Mouse (Mus musculus) lung, embryonic 16.5 days (tissue): ENCODE results near the gene Gm21985. TPM values are rescaled to one million over a fixed set of nuclear protein-coding genes. Genes with fewer than 3 reads are reported as not detected.

Experiments
- ATAC-seq: fragments of 200-750 bp; cut with Nextera tagmentation; 2 replicates; pipeline ENCODE4 v1.8.0; 2017; ENCODE audit warnings: low read depth, mild to moderate bottlenecking, moderate library complexity
- H3K27ac ChIP-seq: fragments of 300-500 bp; sonication (generic); 2 replicates; pipeline ENCODE4 v1.5.1; 2014; ENCODE audit warnings: mild to moderate bottlenecking, control low read depth, low read length
- H3K27me3 ChIP-seq: fragments of 300-500 bp; sonication (generic); 2 replicates; pipeline ENCODE4 v1.6.1; 2014; ENCODE audit warnings: low read depth, low read length, mixed read lengths; ENCODE audit not compliant: control insufficient read depth, insufficient read depth
- H3K36me3 ChIP-seq: fragments of 300-500 bp; sonication (generic); 2 replicates; pipeline ENCODE4 v1.6.1; 2014; ENCODE audit warnings: low read length; ENCODE audit not compliant: control insufficient read depth, insufficient read depth
- H3K4me1 ChIP-seq: fragments of 300-500 bp; sonication (generic); replicated peaks from 2 replicates; pipeline ENCODE4 v1.6.1; 2014; ENCODE audit warnings: low read length, mixed read lengths; ENCODE audit not compliant: control insufficient read depth, insufficient read depth
- H3K4me2 ChIP-seq: fragments of 300-500 bp; sonication (generic); 2 replicates; pipeline ENCODE4 v1.6.1; 2014; ENCODE audit warnings: low read depth, low read length, control low read depth
- H3K4me3 ChIP-seq: fragments of 300-500 bp; sonication (generic); 2 replicates; pipeline ENCODE4 v1.5.1; 2014; ENCODE audit warnings: mild to moderate bottlenecking, low read length, control low read depth
- H3K9ac ChIP-seq: fragments of 300-500 bp; sonication (generic); 2 replicates; pipeline ENCODE4 v1.6.1; 2014; ENCODE audit warnings: low read length, control low read depth
- H3K9me3 ChIP-seq: fragments of 300-500 bp; sonication (generic); 2 replicates; pipeline ENCODE4 v1.6.1; 2016; ENCODE audit warnings: low read length; ENCODE audit not compliant: control insufficient read depth
- WGBS: fragments of 180-500 bp; shearing (Covaris S2); extraction: QIAGEN DNeasy Blood & Tissue Kit; methylation state at CpG from one replicate; pipeline ENCODE4 v1.1.7; 2014; 5-methylcytosine and 5-hydroxymethylcytosine counted together
- polyA plus RNA-seq: library from polyadenylated mRNA; unstranded; fragments of >200 nt; fragmentation: Nextera tagmentation; extraction: Ambion mirVana; gene quantifications from 2 replicates; pipeline ENCODE4 v1.2.1, GENCODE M21; 2015

The Gm21985 gene
- polyA plus RNA-seq, 1 experiment from 2014 or later: not detected

GRCm38 (mm10) chr2:112261748-112262653 is 4.1 kb upstream of the Gm21985 start, which contains the start of gene Nop10:
Gene Nop10, plus strand, starts transcription at chr2:112261926.
- Histone ChIP-seq H3K9ac (peak within 1 kb of the TSS; percentile 76), H3K4me1 (peaks cover 12% of the 10 kb centered on the region), H3K36me3 (no peaks in the 10 kb centered on the region), H3K4me2 (peak within 1 kb of the TSS; percentile 70), H3K27me3 (no peaks in the 10 kb centered on the region), H3K9me3 (no peaks in the 10 kb centered on the region), H3K27ac (peak within 1 kb of the TSS; percentile 84), H3K4me3 (peak within 1 kb of the TSS; percentile 77)
- WGBS: under 1% methylated on average over 36 of the region's 36 CpGs
- peak; percentile 60 for ATAC-seq

- Histone ChIP-seq H3K36me3 (no peaks in the 10 kb centered on the region), H3K4me1 (peaks cover 14% of the 10 kb centered on the region), H3K9ac (peak overlapping the region; percentile 76), H3K4me3 (peak overlapping the region; percentile 77), H3K27me3 (no peaks in the 10 kb centered on the region), H3K27ac (no peak overlapping the region), H3K9me3 (no peaks in the 10 kb centered on the region), H3K4me2 (peak overlapping the region; percentile 70)
- 23% methylated on average over 4 of the region's 4 CpGs for WGBS
- ATAC-seq: no peak
Observed at GRCm38 (mm10) chr2:112262779-112263295, 3.3 kb upstream of the Gm21985 start.

GRCm38 (mm10) chr2:112264364-112264763 is 1.8 kb upstream of the Gm21985 start:
- H3K9me3 ChIP-seq: no peaks in the 10 kb centered on the region
- H3K4me1 ChIP-seq: peaks cover 14% of the 10 kb centered on the region
- 77% methylated on average over 4 of the region's 4 CpGs for WGBS
- no peak overlapping the region for H3K9ac ChIP-seq
- H3K4me3 ChIP-seq: no peak overlapping the region
- ATAC-seq: no peak
- no peaks in the 10 kb centered on the region for H3K27me3 ChIP-seq
- no peak overlapping the region for H3K27ac ChIP-seq
- H3K4me2 ChIP-seq: no peak overlapping the region
- H3K36me3 ChIP-seq: no peaks in the 10 kb centered on the region

DNA sequence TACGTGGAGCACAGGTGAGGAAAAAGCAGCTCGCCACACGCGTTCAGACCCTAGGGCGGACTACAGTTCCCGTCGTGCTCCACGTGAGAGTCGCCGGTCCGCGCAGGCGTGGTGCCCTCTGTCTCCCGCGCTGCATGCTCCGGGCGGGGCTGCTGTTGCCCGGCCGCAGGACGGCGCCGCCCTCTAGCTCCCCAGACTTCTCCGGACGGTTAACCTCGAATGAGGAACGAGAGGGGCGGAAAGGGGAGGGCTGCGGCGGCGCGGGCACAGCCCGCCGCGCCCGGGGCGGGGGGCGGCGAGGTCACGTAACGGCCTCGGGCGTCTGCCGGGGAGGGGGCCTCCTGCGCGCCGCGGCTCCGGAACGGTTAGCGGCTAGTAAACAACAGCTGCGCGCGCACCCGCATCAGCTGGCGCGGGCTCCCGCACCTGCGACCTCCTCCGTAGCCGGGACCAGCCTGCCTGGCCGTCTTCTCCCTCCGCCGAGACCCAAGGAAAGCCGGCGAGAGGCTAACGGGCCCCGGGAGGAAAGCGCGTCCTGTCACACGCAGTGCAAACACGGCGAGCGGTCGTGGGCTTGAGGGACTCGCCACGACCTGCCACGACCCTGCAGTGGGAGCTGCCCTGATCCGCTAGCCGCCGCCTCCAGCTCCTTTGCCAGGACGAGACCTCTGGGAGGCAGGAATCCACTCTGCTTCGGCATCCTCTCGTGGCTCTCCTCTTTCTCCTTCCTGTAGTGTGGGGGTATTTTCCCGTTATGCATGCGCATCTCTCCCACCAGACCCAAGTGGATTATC is 469 bp upstream of the Gm21985 start, which contains the start of gene Slc12a6:
TSS of gene Slc12a6 (plus strand) at position 378 of the 794 bp plus-strand sequence.
- Histone ChIP-seq H3K4me1 (peaks cover 14% of the 10 kb centered on the region), H3K4me3 (peak within 1 kb of the TSS; percentile 96), H3K9ac (peak within 1 kb of the TSS; percentile 81), H3K27me3 (no peaks in the 10 kb centered on the region), H3K36me3 (no peaks in the 10 kb centered on the region), H3K27ac (peak within 1 kb of the TSS; percentile 86), H3K4me2 (peak within 1 kb of the TSS; percentile 82), H3K9me3 (no peaks in the 10 kb centered on the region)
- under 1% methylated on average over 62 of the region's 85 CpGs for WGBS
- ATAC-seq: peak; percentile 96

GRCm38 (mm10) chr2:112266780-112267179 is 666 bp downstream of the Gm21985 start:
- WGBS: 26% methylated on average over 10 of the region's 10 CpGs
- H3K9me3 ChIP-seq: no peaks in the 10 kb centered on the region
- H3K4me3 ChIP-seq: peak overlapping the region; percentile 96
- no peak overlapping the region for H3K27ac ChIP-seq
- H3K4me2 ChIP-seq: peak overlapping the region; percentile 82
- no peaks in the 10 kb centered on the region for H3K36me3 ChIP-seq
- no peak for ATAC-seq
- H3K9ac ChIP-seq: peak overlapping the region; percentile 81
- H3K4me1 ChIP-seq: peaks cover 14% of the 10 kb centered on the region
- no peaks in the 10 kb centered on the region for H3K27me3 ChIP-seq

DNA sequence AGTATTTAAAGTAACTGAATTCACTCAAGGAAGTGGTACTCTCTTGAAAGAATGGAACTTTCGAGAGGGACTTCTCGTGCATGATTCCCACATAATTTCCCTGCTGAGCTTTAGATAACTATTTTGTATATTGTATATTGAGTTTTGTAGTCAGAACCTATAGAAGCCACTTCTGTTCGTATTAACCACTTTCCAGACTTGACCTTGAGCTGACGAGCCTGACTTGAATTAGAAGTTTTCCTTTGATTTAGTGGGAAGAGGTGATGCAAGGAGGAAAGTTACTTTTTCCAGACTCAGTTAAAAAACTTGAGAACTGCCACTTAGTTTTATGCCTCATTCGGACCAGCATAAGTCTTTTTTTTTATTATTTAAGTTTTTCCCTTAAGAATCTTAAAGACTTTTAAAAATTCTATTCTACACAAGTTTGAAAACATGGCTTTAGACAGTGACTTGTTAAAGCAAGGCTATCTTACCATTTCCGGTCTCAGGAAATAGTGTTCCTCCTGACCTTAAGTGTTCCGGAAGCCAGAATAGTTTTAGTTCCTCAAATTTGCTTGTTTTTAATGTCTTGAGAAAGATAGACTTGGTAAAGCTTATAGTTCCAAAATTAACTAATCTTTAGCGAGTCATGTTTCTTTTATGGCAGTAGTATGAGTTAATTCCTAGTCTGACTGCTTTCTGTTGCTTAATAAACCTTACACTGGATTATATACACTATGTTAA is 1.6 kb downstream of the Gm21985 start:
- no peaks in the 10 kb centered on the region for H3K9me3 ChIP-seq
- peaks cover 14% of the 10 kb centered on the region for H3K4me1 ChIP-seq
- peak overlapping the region; percentile 82 for H3K4me2 ChIP-seq
- WGBS: 67% methylated on average over 8 of the region's 8 CpGs
- no peak for ATAC-seq
- peak overlapping the region; percentile 34 for H3K4me3 ChIP-seq
- H3K27me3 ChIP-seq: no peaks in the 10 kb centered on the region
- H3K36me3 ChIP-seq: no peaks in the 10 kb centered on the region
- H3K9ac ChIP-seq: no peak overlapping the region
- no peak overlapping the region for H3K27ac ChIP-seq

GRCm38 (mm10) chr2:112270011-112270410 is 3.9 kb downstream of the Gm21985 start:
- Histone ChIP-seq H3K27ac (no peak overlapping the region), H3K4me3 (no peak overlapping the region), H3K4me1 (peaks cover 6% of the 10 kb centered on the region), H3K4me2 (no peak overlapping the region), H3K9ac (no peak overlapping the region), H3K9me3 (no peaks in the 10 kb centered on the region), H3K27me3 (no peaks in the 10 kb centered on the region), H3K36me3 (no peaks in the 10 kb centered on the region)
- no peak for ATAC-seq
- WGBS: 82% methylated on average over 2 of the region's 2 CpGs

DNA sequence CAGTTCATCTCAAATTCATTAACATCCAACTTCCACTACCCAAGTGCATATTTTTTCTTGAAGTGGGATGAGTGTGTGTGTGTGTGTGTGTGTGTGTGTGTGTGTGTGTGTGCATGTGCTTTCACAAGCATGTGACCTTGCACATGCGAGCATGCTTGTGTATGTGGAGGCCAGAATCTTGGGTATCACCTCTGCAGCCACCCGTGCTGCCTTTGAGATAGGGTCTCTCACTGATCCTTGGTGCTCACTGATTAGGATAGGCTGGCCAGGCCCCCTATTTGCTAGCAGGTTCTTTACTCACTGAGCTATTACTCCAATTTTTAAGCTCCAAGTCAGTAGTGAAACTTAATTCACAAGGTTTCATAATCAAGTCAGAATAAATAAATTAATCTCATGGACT is 6.8 kb downstream of the Gm21985 start:
- no peaks in the 10 kb centered on the region for H3K36me3 ChIP-seq
- no peaks in the 10 kb centered on the region for H3K9me3 ChIP-seq
- no peak overlapping the region for H3K4me3 ChIP-seq
- no peaks in the 10 kb centered on the region for H3K4me1 ChIP-seq
- no peak for ATAC-seq
- no peak overlapping the region for H3K27ac ChIP-seq
- no peak overlapping the region for H3K4me2 ChIP-seq
- H3K9ac ChIP-seq: no peak overlapping the region
- no peaks in the 10 kb centered on the region for H3K27me3 ChIP-seq
- WGBS: 76% methylated on average over 2 of the region's 2 CpGs
